Mouse (Mus musculus) right cerebral cortex, postnatal 4 days (tissue): ENCODE measurements around the gene Gm10256.
"Not testable (repeated sequence)": the region's sequence is repeated elsewhere in the genome, so short reads cannot be mapped to it uniquely, and the experiment has no call there.

Experiments
- DNase-seq: peaks from one replicate; pipeline ENCODE4 v3.0.0-alpha.2; 2022

Gene Gm10256

GRCm38 (mm10) chrY:2830380-2830779 is at the start of gene Gm10256, which contains the start of gene Rbmy:
Gm10256 (plus strand) TSS chrY:2830699.
Rbmy (plus strand) TSS chrY:2830680.
- not testable (repeated sequence) for DNase-seq

DNA sequence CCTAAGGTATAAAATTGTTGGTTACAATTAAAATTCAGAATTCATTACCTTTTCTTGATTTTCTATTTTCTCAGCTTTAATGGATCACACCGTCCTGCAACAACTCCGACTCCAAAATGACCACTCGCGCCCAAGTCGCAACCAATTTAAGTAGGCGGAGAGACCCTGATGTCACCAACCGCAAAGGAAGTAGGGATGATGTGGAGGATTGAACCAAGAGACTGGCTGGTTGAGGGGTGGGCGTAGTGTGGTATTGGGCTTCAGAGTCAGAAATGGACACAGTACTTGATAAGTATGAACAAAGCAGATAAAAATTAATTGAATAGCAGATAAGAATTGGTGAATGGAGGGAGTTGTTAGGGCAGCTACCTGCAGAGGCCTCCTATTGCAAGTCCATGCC is 34.4 kb upstream of the Gm10256 start, which contains the start of gene Gm4064:
TSS of gene Gm4064 (minus strand) at position 101 of the 400 bp plus-strand sequence.
- DNase-seq = not testable (repeated sequence)

DNA sequence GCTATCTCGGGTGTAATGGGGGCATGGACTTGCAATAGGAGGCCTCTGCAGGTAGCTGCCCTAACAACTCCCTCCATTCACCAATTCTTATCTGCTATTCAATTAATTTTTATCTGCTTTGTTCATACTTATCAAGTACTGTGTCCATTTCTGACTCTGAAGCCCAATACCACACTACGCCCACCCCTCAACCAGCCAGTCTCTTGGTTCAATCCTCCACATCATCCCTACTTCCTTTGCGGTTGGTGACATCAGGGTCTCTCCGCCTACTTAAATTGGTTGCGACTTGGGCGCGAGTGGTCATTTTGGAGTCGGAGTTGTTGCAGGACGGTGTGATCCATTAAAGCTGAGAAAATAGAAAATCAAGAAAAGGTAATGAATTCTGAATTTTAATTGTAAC is 70.2 kb downstream of the Gm10256 start, which contains the start of gene Gm10352:
TSS of gene Gm10352 (plus strand) at position 301 of the 400 bp plus-strand sequence.
- DNase-seq = not testable (repeated sequence)
